Mouse (Mus musculus): ENCODE results near the gene Sec14l1. TPM values are rescaled to one million over a fixed set of nuclear protein-coding genes. Genes with fewer than 3 reads are reported as not detected.

Sec14l1 gene
- polyA plus RNA-seq, 1 experiment from 2014 or later, result 29.7 TPM

- Histone ChIP-seq H3K9ac (ENCODE audit: low read length) (no peak overlapping the region), H3K4me2 (ENCODE audit: low read depth, severe bottlenecking) (no peak overlapping the region), H3K27ac (replicated peaks; ENCODE audit: low read depth, low read length) (no peak overlapping the region), H3K4me1 (ENCODE audit: control insufficient read depth, insufficient read depth, low read length) (0 out of 2 replicates have a peak, but pooled peaks cover 8% of the 10 kb centered on the region), H3K4me3 (ENCODE audit: low read depth, low read length) (no peak overlapping the region), H3K27me3 (ENCODE audit: control insufficient read depth, insufficient read depth, low read length) (no peaks in the 10 kb centered on the region), H3K9me3 (ENCODE audit: control insufficient read depth, low read length) (peaks cover 11% of the 10 kb centered on the region), H3K36me3 (ENCODE audit: control insufficient read depth, insufficient read depth, low read length) (no peaks in the 10 kb centered on the region; the same call in 1 of the 2 replicates)
- ATAC-seq (ENCODE audit: insufficient number of reproducible peaks, low FRiP score, low TSS enrichment, low read depth) (no peak), DNase-seq (ENCODE audit: low spot score) (peak; percentile 67)
- WGBS, result 39% methylated on average over 5 of the region's 5 CpGs
These were observed 61.3 kb downstream of the Sec14l1 start for GRCm38 (mm10) chr11:117176304-117176703.

DNA sequence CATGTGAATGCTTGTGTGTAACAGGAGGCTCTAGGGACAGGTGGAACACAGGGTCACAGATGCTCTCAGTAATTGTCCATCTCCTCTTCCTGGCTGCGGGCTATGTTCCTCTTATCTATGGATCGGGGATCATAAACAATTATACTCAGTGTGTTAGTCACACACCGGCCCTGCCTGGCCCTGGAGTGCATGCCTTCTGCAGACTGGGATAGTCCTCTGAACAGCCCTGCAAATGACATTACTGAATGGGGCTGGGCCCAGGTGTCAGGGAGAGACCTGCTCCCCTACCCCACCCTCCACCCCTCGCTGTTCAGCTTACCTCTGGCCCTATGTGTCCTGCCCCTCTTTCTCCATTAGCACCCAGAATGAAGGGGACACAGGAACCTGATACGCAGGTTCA is 61.9 kb downstream of the Sec14l1 start:
- ATAC-seq (ENCODE audit: insufficient number of reproducible peaks, low FRiP score, low TSS enrichment, low read depth), result no peak

DNA sequence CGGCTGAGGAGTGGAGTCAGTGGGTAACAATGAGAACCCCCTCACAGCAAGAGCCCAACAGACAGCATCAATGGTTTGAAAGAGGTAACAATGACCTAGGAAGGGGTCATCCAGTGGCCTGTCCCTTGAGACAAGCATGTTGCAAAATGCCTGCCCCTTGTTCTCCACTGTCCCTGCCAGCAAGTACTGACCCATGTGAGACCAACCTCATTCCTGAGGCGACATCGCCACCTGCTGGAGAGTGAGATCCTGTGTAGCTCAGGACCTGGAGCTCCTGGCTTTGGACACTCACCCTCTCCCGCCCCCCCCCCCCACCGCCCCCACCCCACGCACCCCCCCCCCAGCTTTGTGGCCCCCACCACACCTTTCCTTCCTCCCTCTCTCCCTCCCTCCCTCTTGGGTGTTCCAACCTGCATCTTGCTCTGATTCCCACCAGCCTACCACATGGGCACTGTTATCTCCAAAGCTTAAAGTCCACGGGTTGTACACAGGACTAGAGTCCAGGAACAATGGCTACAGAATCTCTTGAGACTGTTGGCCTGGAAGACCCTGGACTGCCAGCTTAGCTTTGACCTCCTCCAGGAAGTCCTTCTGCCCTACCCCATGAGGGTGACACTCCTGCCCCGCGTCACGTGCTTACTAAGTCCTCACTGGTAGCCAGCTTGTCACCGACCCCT is 62.5 kb downstream of the Sec14l1 start:
- Histone ChIP-seq H3K27ac (replicated peaks; ENCODE audit: low read depth, low read length) (no peak overlapping the region), H3K4me2 (ENCODE audit: low read depth, severe bottlenecking) (no peak overlapping the region), H3K27me3 (ENCODE audit: control insufficient read depth, insufficient read depth, low read length) (no peaks in the 10 kb centered on the region), H3K9ac (ENCODE audit: low read length) (no peak overlapping the region), H3K4me3 (ENCODE audit: low read depth, low read length) (no peak overlapping the region), H3K4me1 (ENCODE audit: control insufficient read depth, insufficient read depth, low read length) (0 out of 2 replicates have a peak, but pooled peaks cover 8% of the 10 kb centered on the region), H3K9me3 (ENCODE audit: control insufficient read depth, low read length) (peaks cover 11% of the 10 kb centered on the region), H3K36me3 (ENCODE audit: control insufficient read depth, insufficient read depth, low read length) (no peaks in the 10 kb centered on the region; the same call in 1 of the 2 replicates)
- peak; percentile 91 for DNase-seq (ENCODE audit: low spot score)
- ATAC-seq (ENCODE audit: insufficient number of reproducible peaks, low FRiP score, low TSS enrichment, low read depth), result no peak
- 62% methylated on average over 8 of the region's 11 CpGs for WGBS

More for the DNA sequence above, 61.9 kb downstream of the Sec14l1 start:
- H3K27ac ChIP-seq (replicated peaks; ENCODE audit: low read depth, low read length), result no peak overlapping the region
- H3K4me2 ChIP-seq (ENCODE audit: low read depth, severe bottlenecking), result no peak overlapping the region
- peaks cover 11% of the 10 kb centered on the region for H3K9me3 ChIP-seq (ENCODE audit: control insufficient read depth, low read length)
- no peak overlapping the region for H3K9ac ChIP-seq (ENCODE audit: low read length)
- 78% methylated on average over 5 of the region's 5 CpGs for WGBS
- no peaks in the 10 kb centered on the region; the same call in 1 of the 2 replicates for H3K36me3 ChIP-seq (ENCODE audit: control insufficient read depth, insufficient read depth, low read length)
- no peak overlapping the region for H3K4me3 ChIP-seq (ENCODE audit: low read depth, low read length)
- H3K27me3 ChIP-seq (ENCODE audit: control insufficient read depth, insufficient read depth, low read length), result no peaks in the 10 kb centered on the region
- no peak for DNase-seq (ENCODE audit: low spot score)
- H3K4me1 ChIP-seq (ENCODE audit: control insufficient read depth, insufficient read depth, low read length), result 0 out of 2 replicates have a peak, but pooled peaks cover 8% of the 10 kb centered on the region

DNA sequence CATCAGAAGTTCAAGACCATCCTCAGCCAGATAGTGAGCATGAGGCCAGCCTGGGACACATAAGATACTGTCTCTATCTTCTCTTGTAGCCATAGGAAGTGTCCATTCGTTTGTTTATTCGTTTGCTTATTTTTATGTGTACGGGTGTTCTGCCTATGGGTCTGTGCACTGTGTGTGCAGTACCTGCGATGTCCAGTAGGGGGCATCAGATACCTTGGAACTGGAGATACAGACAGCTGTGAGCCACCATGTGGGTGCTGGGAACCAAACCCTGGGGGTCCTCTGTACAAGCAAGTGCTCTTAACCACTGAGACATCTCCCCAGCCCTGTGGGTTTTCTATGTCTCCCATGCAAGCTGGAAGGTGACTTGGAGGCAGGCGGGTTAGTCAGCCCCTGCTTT is 64.9 kb downstream of the Sec14l1 start:
- Histone ChIP-seq H3K27me3 (ENCODE audit: control insufficient read depth, insufficient read depth, low read length) (no peaks in the 10 kb centered on the region), H3K4me2 (ENCODE audit: low read depth, severe bottlenecking) (no peak overlapping the region), H3K4me1 (ENCODE audit: control insufficient read depth, insufficient read depth, low read length) (peaks cover 8% of the 10 kb centered on the region; the same call in 1 of the 2 replicates), H3K27ac (replicated peaks; ENCODE audit: low read depth, low read length) (no peak overlapping the region), H3K9ac (ENCODE audit: low read length) (no peak overlapping the region), H3K4me3 (ENCODE audit: low read depth, low read length) (no peak overlapping the region), H3K9me3 (ENCODE audit: control insufficient read depth, low read length) (peaks cover 11% of the 10 kb centered on the region), H3K36me3 (ENCODE audit: control insufficient read depth, insufficient read depth, low read length) (no peaks in the 10 kb centered on the region; the same call in 1 of the 2 replicates)
- WGBS, result 84% methylated on average over 5 of the region's 5 CpGs
- DNase-seq (ENCODE audit: low spot score) (no peak), ATAC-seq (ENCODE audit: insufficient number of reproducible peaks, low FRiP score, low TSS enrichment, low read depth) (no peak)

DNA sequence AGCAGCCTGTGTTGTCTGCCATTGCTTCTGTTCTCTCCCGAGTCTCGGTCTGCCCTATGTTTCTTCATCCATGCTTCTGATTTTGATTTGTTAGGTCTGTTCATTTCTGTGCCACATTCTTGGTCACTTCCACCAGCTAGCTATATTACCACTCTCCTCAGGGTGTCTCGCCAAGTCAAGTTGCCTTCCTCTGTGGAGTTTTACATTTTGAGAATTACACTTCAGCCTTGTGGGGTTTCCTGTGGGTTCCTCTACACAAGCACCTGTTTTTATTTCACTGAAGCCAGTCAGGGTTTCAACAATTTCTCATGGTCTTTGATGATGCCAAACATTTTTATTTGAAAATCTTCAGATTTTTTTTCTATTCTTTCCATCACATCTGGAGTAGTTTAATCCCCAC is 67.8 kb downstream of the Sec14l1 start:
- Histone ChIP-seq H3K27me3 (ENCODE audit: control insufficient read depth, insufficient read depth, low read length) (no peaks in the 10 kb centered on the region), H3K4me1 (ENCODE audit: control insufficient read depth, insufficient read depth, low read length) (peaks cover 11% of the 10 kb centered on the region), H3K27ac (replicated peaks; ENCODE audit: low read depth, low read length) (no peak overlapping the region), H3K4me3 (ENCODE audit: low read depth, low read length) (no peak overlapping the region), H3K4me2 (ENCODE audit: low read depth, severe bottlenecking) (no peak overlapping the region), H3K9ac (ENCODE audit: low read length) (no peak overlapping the region), H3K9me3 (ENCODE audit: control insufficient read depth, low read length) (peaks cover 11% of the 10 kb centered on the region), H3K36me3 (ENCODE audit: control insufficient read depth, insufficient read depth, low read length) (no peaks in the 10 kb centered on the region; the same call in 1 of the 2 replicates)
- ATAC-seq (ENCODE audit: insufficient number of reproducible peaks, low FRiP score, low TSS enrichment, low read depth), result no peak
- DNase-seq (ENCODE audit: low spot score), result no peak
- WGBS, result 83% methylated on average over 3 of the region's 3 CpGs

- H3K27ac ChIP-seq (replicated peaks; ENCODE audit: low read depth, low read length), result no peak overlapping the region
- WGBS, result 84% methylated on average over 3 of the region's 3 CpGs
These were observed 68.3 kb downstream of the Sec14l1 start for GRCm38 (mm10) chr11:117183299-117183698.

DNA sequence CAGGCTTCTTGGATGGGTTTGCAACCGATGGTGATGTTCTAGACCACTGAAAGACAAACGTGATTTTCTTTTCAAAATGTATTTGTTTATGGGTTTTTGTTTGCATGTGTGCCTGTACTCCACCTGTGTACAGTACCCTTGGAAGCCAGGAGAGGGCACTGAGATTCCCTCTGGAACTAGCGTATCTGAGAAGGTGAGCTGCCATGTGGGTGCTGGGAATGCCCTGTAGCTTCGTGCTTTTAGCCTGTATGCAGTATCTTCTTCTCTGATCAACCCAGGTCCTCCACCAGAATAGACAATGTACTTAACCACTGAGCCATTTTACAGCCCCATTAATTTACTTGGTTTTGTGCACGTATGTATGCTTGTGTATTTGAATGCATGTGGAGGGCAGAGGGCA is 68.9 kb downstream of the Sec14l1 start:
- Histone ChIP-seq H3K4me3 (ENCODE audit: low read depth, low read length) (no peak overlapping the region), H3K27me3 (ENCODE audit: control insufficient read depth, insufficient read depth, low read length) (no peaks in the 10 kb centered on the region), H3K9me3 (ENCODE audit: control insufficient read depth, low read length) (peaks cover 11% of the 10 kb centered on the region), H3K36me3 (ENCODE audit: control insufficient read depth, insufficient read depth, low read length) (no peaks in the 10 kb centered on the region; the same call in 1 of the 2 replicates), H3K9ac (ENCODE audit: low read length) (0 out of 2 replicates have a peak overlapping the region, but pooled peaks have one; percentile 3), H3K4me2 (ENCODE audit: low read depth, severe bottlenecking) (no peak overlapping the region), H3K27ac (replicated peaks; ENCODE audit: low read depth, low read length) (no peak overlapping the region; the same call in 1 of the 2 replicates), H3K4me1 (ENCODE audit: control insufficient read depth, insufficient read depth, low read length) (peaks cover 11% of the 10 kb centered on the region)
- DNase-seq (ENCODE audit: low spot score) (no peak), ATAC-seq (ENCODE audit: insufficient number of reproducible peaks, low FRiP score, low TSS enrichment, low read depth) (no peak)
- 81% methylated on average over 5 of the region's 5 CpGs for WGBS

More at GRCm38 (mm10) chr11:117183299-117183698, 68.3 kb downstream of the Sec14l1 start:
- H3K4me2 ChIP-seq (ENCODE audit: low read depth, severe bottlenecking), result no peak overlapping the region
- peaks cover 11% of the 10 kb centered on the region for H3K4me1 ChIP-seq (ENCODE audit: control insufficient read depth, insufficient read depth, low read length)
- H3K9me3 ChIP-seq (ENCODE audit: control insufficient read depth, low read length), result peaks cover 11% of the 10 kb centered on the region
- no peak for ATAC-seq (ENCODE audit: insufficient number of reproducible peaks, low FRiP score, low TSS enrichment, low read depth)
- no peaks in the 10 kb centered on the region; the same call in 1 of the 2 replicates for H3K36me3 ChIP-seq (ENCODE audit: control insufficient read depth, insufficient read depth, low read length)
- H3K27me3 ChIP-seq (ENCODE audit: control insufficient read depth, insufficient read depth, low read length), result no peaks in the 10 kb centered on the region
- H3K9ac ChIP-seq (ENCODE audit: low read length), result no peak overlapping the region
- H3K4me3 ChIP-seq (ENCODE audit: low read depth, low read length), result no peak overlapping the region
- no peak for DNase-seq (ENCODE audit: low spot score)

- Histone ChIP-seq H3K27ac (replicated peaks; ENCODE audit: low read depth, low read length) (peak overlapping the region; percentile 70), H3K4me3 (ENCODE audit: low read depth, low read length) (no peak overlapping the region), H3K27me3 (ENCODE audit: control insufficient read depth, insufficient read depth, low read length) (no peaks in the 10 kb centered on the region), H3K36me3 (ENCODE audit: control insufficient read depth, insufficient read depth, low read length) (no peaks in the 10 kb centered on the region), H3K9ac (ENCODE audit: low read length) (peak overlapping the region; percentile 12; the same call in 1 of the 2 replicates), H3K4me1 (ENCODE audit: control insufficient read depth, insufficient read depth, low read length) (peaks cover 11% of the 10 kb centered on the region), H3K4me2 (ENCODE audit: low read depth, severe bottlenecking) (0 out of 2 replicates have a peak overlapping the region, but pooled peaks have one; percentile 24), H3K9me3 (ENCODE audit: control insufficient read depth, low read length) (peaks cover 5% of the 10 kb centered on the region)
- peak; percentile 72; the same call in 1 of the 2 replicates for ATAC-seq (ENCODE audit: insufficient number of reproducible peaks, low FRiP score, low TSS enrichment, low read depth)
- peak; percentile 73 for DNase-seq (ENCODE audit: low spot score)
- 36% methylated on average over 21 of the region's 21 CpGs for WGBS
These were observed 70.3 kb downstream of the Sec14l1 start for GRCm38 (mm10) chr11:117185076-117185933.
